Mouse (Mus musculus) midbrain, embryonic 14.5 days (tissue): ENCODE measurements at regions not wholly inside any gene's neighbourhood (a gene's known extent, or its start where the extent isn't known, plus 50 kb on each side); places are given as distances from the start of the nearest gene placed in this dataset.

Source experiments
- ATAC-seq: fragments of 200-750 bp; cut with Nextera tagmentation; 2 replicates; pipeline ENCODE4 v1.8.0; 2017; ENCODE audit warnings: moderate number of reproducible peaks, moderate library complexity; ENCODE audit not compliant: low FRiP score, low TSS enrichment
- DNase-seq: peaks from one replicate; pipeline ENCODE4 v3.0.0-alpha.2; 2015
- H3K27ac ChIP-seq: fragments of 300-500 bp; sonication (generic); replicated peaks from 2 replicates; pipeline ENCODE4 v1.5.1; 2014; ENCODE audit warnings: mild to moderate bottlenecking, low read depth, low read length, moderate library complexity
- H3K27me3 ChIP-seq: fragments of 300-500 bp; sonication (generic); 2 replicates; pipeline ENCODE4 v1.6.1; 2014; ENCODE audit warnings: low read length, control low read depth, mixed read lengths; ENCODE audit not compliant: control insufficient read depth, insufficient read depth
- H3K36me3 ChIP-seq: fragments of 300-500 bp; sonication (generic); 2 replicates; pipeline ENCODE4 v1.6.1; 2014; ENCODE audit warnings: low read length, control low read depth; ENCODE audit not compliant: control insufficient read depth, insufficient read depth
- H3K4me1 ChIP-seq: fragments of 300-500 bp; sonication (generic); 2 replicates; pipeline ENCODE4 v1.6.1; 2014; ENCODE audit warnings: mild to moderate bottlenecking, antibody characterized with exemption, low read length, control low read depth; ENCODE audit not compliant: control insufficient read depth, insufficient read depth
- H3K4me2 ChIP-seq: fragments of 300-500 bp; sonication (generic); 2 replicates; pipeline ENCODE4 v1.6.1; 2014; ENCODE audit warnings: mild to moderate bottlenecking, low read length, moderate library complexity
- H3K4me3 ChIP-seq: fragments of 300-500 bp; sonication (generic); replicated peaks from 2 replicates; pipeline ENCODE4 v1.5.1; 2014; ENCODE audit warnings: low read depth, low read length
- H3K9ac ChIP-seq: fragments of 300-500 bp; sonication (generic); replicated peaks from 2 replicates; pipeline ENCODE4 v1.6.1; 2014; ENCODE audit warnings: mild to moderate bottlenecking, low read length, moderate library complexity
- H3K9me3 ChIP-seq: fragments of 300-500 bp; sonication (generic); 2 replicates; pipeline ENCODE4 v1.6.1; 2016; ENCODE audit warnings: low read length, control low read depth, mixed read lengths; ENCODE audit not compliant: control insufficient read depth
- WGBS: fragments of 180-500 bp; shearing (Covaris S2); extraction: QIAGEN DNeasy Blood & Tissue Kit; methylation state at CpG from one replicate; pipeline ENCODE4 v1.1.7; 2014; 5-methylcytosine and 5-hydroxymethylcytosine counted together

GRCm38 (mm10) chr4:150707725-150708571 lies 56.0 kb upstream of the Slc45a1 start:
- DNase-seq: no peak
- Histone ChIP-seq H3K4me2 (no peak overlapping the region), H3K9me3 (no peaks in the 10 kb centered on the region), H3K9ac (no peak overlapping the region), H3K36me3 (no peaks in the 10 kb centered on the region), H3K27me3 (no peaks in the 10 kb centered on the region), H3K4me1 (peaks cover 5% of the 10 kb centered on the region; the same call in 1 of the 2 replicates), H3K27ac (no peak overlapping the region), H3K4me3 (no peak overlapping the region)
- no peak for ATAC-seq
- 82% methylated on average over 20 of the region's 20 CpGs for WGBS

DNA sequence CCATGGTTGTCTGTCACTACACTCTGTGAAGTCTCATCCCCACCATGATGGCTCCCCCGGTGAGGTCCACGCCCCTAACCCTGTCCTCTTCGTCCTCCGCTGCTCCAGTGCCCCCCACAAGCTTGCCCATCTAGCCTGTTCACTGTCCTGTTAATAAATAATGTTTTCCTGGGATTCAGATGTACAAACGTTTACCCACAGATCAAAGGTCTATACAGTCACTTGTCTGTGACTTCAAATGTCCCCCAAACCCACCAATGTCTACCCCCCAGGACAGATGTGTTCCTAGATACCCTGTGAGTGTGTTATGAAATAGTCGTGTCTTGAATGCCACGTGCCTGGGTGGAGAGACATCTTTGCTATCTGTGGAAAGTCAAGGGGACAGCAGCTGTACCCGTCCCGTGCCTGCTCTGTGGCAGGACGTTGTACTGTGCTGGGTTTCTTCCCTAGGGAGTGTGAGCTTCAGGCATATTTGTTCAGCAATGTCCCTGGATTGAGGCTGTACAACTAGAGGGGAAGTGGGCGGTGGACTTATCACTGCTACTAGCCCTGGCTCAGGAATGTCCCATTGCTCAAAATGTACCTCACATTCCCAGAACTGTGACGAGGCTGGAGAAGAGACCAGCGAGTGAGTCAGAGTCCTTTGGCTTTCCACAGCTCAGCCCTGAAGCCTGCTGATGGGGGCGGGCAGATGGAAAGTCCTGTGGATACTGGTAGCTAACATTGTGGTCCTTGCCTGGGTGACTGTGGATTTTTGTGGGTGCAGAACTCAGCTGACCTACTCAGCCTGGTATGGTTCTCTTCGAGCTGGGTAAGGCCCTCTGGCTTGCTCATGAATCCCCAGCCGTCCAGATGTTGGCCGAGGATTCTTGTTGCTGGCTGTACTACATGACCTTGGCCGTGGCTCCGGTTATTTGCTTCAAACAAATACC lies 55.1 kb upstream of the Slc45a1 start:
- H3K4me2 ChIP-seq: no peak overlapping the region
- WGBS: 80% methylated on average over 19 of the region's 19 CpGs
- H3K27ac ChIP-seq: no peak overlapping the region
- no peak for ATAC-seq
- no peak for DNase-seq
- H3K4me3 ChIP-seq: no peak overlapping the region
- no peak overlapping the region for H3K9ac ChIP-seq
- no peaks in the 10 kb centered on the region for H3K36me3 ChIP-seq
- no peaks in the 10 kb centered on the region for H3K27me3 ChIP-seq
- peaks cover 5% of the 10 kb centered on the region; the same call in 1 of the 2 replicates for H3K4me1 ChIP-seq
- no peaks in the 10 kb centered on the region for H3K9me3 ChIP-seq

DNA sequence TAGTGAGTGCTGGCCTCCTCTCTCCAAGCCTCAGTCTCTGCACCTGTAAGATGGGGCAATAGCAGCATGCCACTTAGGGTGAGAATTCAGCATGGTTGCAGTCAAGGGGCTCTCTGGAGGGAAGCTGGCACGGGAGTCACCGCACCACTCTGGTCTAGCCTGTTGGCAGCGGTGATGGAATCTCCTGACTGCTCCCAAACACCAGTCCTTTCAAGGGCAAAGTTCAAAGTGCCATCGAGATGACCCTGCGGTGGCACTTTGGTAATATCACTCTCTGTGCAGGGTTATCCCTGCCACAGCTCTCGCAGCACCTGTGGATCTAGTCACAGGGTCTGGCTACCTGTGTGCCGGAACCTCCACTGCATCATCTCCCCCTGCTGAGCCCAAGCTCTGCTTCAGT lies 54.3 kb upstream of the Slc45a1 start:
- Histone ChIP-seq H3K9ac (no peak overlapping the region), H3K4me3 (no peak overlapping the region), H3K9me3 (no peaks in the 10 kb centered on the region), H3K27me3 (no peaks in the 10 kb centered on the region), H3K4me2 (no peak overlapping the region), H3K4me1 (peaks cover 5% of the 10 kb centered on the region; the same call in 1 of the 2 replicates), H3K36me3 (no peaks in the 10 kb centered on the region), H3K27ac (no peak overlapping the region)
- DNase-seq (no peak), ATAC-seq (no peak)
- WGBS: 93% methylated on average over 7 of the region's 7 CpGs

GRCm38 (mm10) chr4:150703266-150703665 lies 51.3 kb upstream of the Slc45a1 start:
- H3K27ac ChIP-seq: no peak overlapping the region
- no peaks in the 10 kb centered on the region for H3K36me3 ChIP-seq
- no peaks in the 10 kb centered on the region for H3K27me3 ChIP-seq
- H3K4me3 ChIP-seq: no peak overlapping the region
- ATAC-seq: no peak
- H3K9ac ChIP-seq: no peak overlapping the region
- DNase-seq: no peak
- WGBS: 95% methylated on average over 5 of the region's 5 CpGs
- H3K9me3 ChIP-seq: no peaks in the 10 kb centered on the region
- H3K4me1 ChIP-seq: no peaks in the 10 kb centered on the region
- no peak overlapping the region for H3K4me2 ChIP-seq
